Mouse (Mus musculus) ES-Bruce4 (cell line): Measurements from ENCODE around the gene Prkd2. TPM values are rescaled to one million over a fixed set of nuclear protein-coding genes. Genes with fewer than 3 reads are reported as not detected.

Experiments used
- H3K27ac ChIP-seq: 2 replicates; pipeline ENCODE4 v1.5.1; 2012; ENCODE audit warnings: low read length, inconsistent platforms; ENCODE audit not compliant: insufficient read depth
- H3K27me3 ChIP-seq: 2 replicates; pipeline ENCODE4 v1.6.1; 2012; ENCODE audit warnings: mild to moderate bottlenecking, low read length, inconsistent platforms; ENCODE audit not compliant: control insufficient read depth, poor library complexity, insufficient read depth, severe bottlenecking
- H3K36me3 ChIP-seq: 2 replicates; pipeline ENCODE4 v1.6.1; 2012; ENCODE audit warnings: inconsistent platforms, mild to moderate bottlenecking, low read length, moderate library complexity; ENCODE audit not compliant: control insufficient read depth, poor library complexity, insufficient read depth, severe bottlenecking
- H3K4me1 ChIP-seq: one replicate; pipeline ENCODE4 v1.8.1; 2011; ENCODE audit warnings: low read length; ENCODE audit not compliant: control insufficient read depth, insufficient read depth
- H3K4me3 ChIP-seq: 2 replicates; pipeline ENCODE4 v1.5.1; 2011; ENCODE audit warnings: low read depth, mild to moderate bottlenecking, low read length
- H3K9ac ChIP-seq: 2 replicates; pipeline ENCODE4 v1.6.1; 2012; ENCODE audit warnings: low read depth, mild to moderate bottlenecking, inconsistent platforms; ENCODE audit not compliant: poor library complexity, severe bottlenecking
- H3K9me3 ChIP-seq: replicated peaks from 2 replicates; pipeline ENCODE4 v1.6.1; 2012; ENCODE audit warnings: mild to moderate bottlenecking, low read length, inconsistent platforms; ENCODE audit not compliant: control insufficient read depth, poor library complexity, insufficient read depth, severe bottlenecking
- CTCF ChIP-seq: IDR thresholded peaks from one replicate; pipeline ENCODE4 v1.8.1; 2011; ENCODE audit warnings: low read depth, low read length
- EP300 ChIP-seq: IDR thresholded peaks from 2 replicates; pipeline ENCODE4 v1.6.1; 2011; ENCODE audit warnings: low read depth, low read length; ENCODE audit not compliant: insufficient read depth
- POLR2A ChIP-seq: IDR thresholded peaks from one replicate; pipeline ENCODE4 v1.8.1; 2011; ENCODE audit warnings: low read length; ENCODE audit not compliant: insufficient read depth
- polyA plus RNA-seq: library from polyadenylated mRNA; stranded (reverse); fragments of >200 nt; gene quantifications from 2 replicates; pipeline ENCODE4 v1.2.4, GENCODE M21; 2011; ENCODE audit warnings: low read depth; ENCODE audit not compliant: missing spikeins, insufficient read depth, insufficient read length

Prkd2 gene
- 18.4 and 18.5 TPM in 2 replicates for polyA plus RNA-seq

DNA sequence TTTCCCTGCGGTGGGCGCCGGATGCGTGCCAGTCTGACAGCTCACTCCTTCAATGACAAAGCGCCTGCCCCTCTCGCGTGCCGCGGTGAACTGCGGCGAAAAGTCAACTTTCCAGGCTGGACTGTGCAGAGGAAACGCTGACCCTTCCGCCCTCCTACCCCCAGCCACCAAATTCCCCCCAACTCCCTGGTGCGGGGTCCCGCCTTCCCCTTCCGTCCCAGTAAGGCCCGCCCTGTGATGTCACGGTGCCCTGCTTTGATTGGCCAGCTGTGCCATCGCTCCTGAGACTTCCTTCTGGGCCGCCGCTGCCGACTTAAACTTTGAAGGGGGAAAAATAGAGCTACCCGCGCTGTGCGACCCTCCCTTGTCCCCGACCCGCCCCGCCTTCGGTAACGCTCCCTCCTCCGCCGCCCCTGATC lies at the start of gene Prkd2:
TSS of gene Prkd2 (plus strand) at position 258 of the 419 bp plus-strand sequence.
- TF ChIP-seq POLR2A: peak; percentile 28
- no peak for TF ChIP-seq EP300
- TF ChIP-seq CTCF: no peak
- H3K27me3 ChIP-seq: no peaks in the 10 kb centered on the region
- no peaks in the 10 kb centered on the region for H3K9me3 ChIP-seq
- H3K4me3 ChIP-seq: peak within 1 kb of the TSS; percentile 71
- peak within 1 kb of the TSS; percentile 51 for H3K9ac ChIP-seq
- peaks cover 2% of the 10 kb centered on the region for H3K4me1 ChIP-seq
- H3K36me3 ChIP-seq: peaks cover 8% of the 10 kb centered on the region
- H3K27ac ChIP-seq: no peak within 1 kb of the TSS

DNA sequence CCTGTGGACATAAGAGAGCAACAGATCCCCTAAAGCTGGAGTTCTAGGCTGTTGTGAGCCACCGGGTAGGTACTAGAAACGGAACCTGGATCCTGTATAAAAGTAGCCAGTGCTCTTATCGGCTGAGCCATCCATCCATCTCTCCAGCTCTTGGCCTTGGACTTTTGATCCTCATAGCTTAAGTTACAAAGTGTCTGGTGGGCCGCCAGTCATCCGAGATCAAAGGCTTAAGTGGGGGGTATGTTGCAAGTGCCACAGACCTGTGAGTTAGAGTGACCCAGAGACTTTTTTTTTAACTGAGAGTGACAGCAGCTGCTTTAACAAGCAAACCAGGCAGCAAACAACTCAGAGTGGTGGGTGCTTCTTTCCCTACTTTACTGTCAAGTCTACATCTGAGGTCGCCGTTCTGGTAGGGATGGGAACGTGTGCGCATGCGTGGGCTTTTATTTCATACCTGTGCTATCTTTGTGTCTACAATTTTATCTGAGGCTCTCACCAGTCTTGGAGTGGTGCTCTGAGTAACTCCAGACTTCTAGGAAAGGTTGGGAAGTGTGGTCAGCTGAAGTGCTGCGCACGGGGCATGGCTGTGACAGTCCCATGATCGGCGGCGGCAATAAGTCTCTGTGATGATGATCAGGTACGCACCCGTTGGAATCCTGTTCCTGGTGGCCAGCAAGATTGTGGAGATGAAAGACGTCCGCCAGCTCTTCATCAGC lies 49.5 kb upstream of the Prkd2 start:
- H3K36me3 ChIP-seq: peaks cover 69% of the 10 kb centered on the region

DNA sequence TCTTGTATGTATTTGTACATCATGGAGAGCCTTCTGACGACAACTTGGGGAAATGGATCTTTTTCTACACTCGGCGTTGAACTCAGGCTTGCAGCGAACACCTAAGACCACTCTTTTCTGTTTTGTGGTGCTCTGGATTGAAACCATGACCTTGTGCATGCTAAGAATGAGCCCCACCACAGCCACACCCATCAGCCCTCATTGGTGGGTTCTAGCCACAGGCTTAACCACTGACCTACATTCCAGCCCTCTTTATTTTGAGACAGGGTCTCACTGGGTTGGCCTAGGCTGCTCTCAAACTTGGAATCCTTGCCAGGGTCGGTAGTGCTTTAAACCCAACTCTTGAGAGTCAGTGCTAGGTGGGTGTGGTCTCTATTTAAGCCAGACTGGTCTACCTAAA lies 47.8 kb upstream of the Prkd2 start:
- H3K9me3 ChIP-seq: no peaks in the 10 kb centered on the region
- peaks cover 60% of the 10 kb centered on the region for H3K36me3 ChIP-seq
- no peak overlapping the region for H3K4me3 ChIP-seq
- H3K27ac ChIP-seq: no peak overlapping the region
- H3K4me1 ChIP-seq: no peaks in the 10 kb centered on the region
- no peaks in the 10 kb centered on the region for H3K27me3 ChIP-seq
- no peak overlapping the region for H3K9ac ChIP-seq
- no peak for TF ChIP-seq POLR2A
- no peak for TF ChIP-seq CTCF
- TF ChIP-seq EP300: no peak

More for the DNA sequence above, 49.5 kb upstream of the Prkd2 start:
- Histone ChIP-seq H3K27ac (no peak overlapping the region), H3K4me3 (no peak overlapping the region), H3K4me1 (no peaks in the 10 kb centered on the region), H3K27me3 (no peaks in the 10 kb centered on the region), H3K9me3 (no peaks in the 10 kb centered on the region), H3K9ac (no peak overlapping the region)
- TF ChIP-seq POLR2A (no peak), EP300 (no peak), CTCF (no peak)

DNA sequence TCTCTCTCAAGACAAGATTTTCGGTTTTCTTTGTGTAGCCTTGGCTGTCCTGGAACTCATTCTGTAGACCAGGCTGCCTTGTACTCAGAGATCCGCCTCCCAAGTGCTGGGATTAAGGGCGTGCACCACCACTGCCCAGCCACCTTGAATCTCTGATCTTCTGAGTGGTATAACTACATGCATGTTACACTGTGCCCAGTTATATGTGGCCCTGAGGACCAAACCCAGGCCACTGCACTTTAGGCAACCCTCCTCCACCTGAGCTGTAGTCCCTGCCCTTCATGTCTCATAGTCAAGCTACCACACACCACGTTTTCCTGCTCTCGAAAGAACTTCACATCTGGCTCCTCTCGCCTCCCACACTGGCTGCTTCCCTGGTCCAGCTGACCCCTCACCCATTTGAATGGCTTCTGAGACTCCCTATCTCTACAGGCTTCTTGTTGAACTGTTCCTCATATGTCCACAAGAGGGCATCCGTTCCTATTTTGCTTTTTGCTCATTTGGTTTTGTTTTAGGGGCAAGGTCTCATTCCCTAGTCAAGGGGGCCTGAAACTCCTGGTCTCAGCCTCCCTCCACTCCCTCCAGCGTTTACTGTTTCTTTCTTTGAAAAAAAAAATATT lies 38.2 kb upstream of the Prkd2 start:
- H3K9me3 ChIP-seq: no peaks in the 10 kb centered on the region

DNA sequence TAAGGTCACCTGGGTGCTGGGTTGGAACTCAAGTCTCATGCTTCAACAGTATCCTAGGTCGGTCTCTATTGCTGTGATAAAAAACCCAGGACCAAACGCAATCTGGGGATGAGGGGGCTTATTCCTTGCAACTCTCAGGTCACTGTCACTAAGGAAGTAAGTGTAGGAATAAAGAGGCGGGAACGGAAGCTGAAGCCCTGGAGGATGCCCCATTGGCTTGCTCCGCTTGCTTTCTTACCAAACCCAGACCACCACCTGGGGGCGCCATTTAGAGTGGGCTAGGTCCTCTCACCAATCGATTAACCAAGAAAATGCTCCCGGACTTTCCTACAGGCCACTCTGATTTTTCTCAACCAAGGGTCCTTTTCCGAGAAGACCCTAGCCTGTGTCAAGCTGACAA lies 34.8 kb upstream of the Prkd2 start:
- Histone ChIP-seq H3K4me3 (no peak overlapping the region), H3K9ac (no peak overlapping the region), H3K4me1 (no peaks in the 10 kb centered on the region), H3K9me3 (no peaks in the 10 kb centered on the region), H3K36me3 (no peaks in the 10 kb centered on the region), H3K27ac (no peak overlapping the region), H3K27me3 (no peaks in the 10 kb centered on the region)
- TF ChIP-seq CTCF (peak; percentile 69), EP300 (no peak)

More for the DNA sequence above, 38.2 kb upstream of the Prkd2 start:
- no peak for TF ChIP-seq EP300
- peak; percentile 17 for TF ChIP-seq CTCF
- Histone ChIP-seq H3K9ac (no peak overlapping the region), H3K36me3 (no peaks in the 10 kb centered on the region), H3K27ac (no peak overlapping the region), H3K27me3 (no peaks in the 10 kb centered on the region), H3K4me3 (no peak overlapping the region), H3K4me1 (no peaks in the 10 kb centered on the region)

DNA sequence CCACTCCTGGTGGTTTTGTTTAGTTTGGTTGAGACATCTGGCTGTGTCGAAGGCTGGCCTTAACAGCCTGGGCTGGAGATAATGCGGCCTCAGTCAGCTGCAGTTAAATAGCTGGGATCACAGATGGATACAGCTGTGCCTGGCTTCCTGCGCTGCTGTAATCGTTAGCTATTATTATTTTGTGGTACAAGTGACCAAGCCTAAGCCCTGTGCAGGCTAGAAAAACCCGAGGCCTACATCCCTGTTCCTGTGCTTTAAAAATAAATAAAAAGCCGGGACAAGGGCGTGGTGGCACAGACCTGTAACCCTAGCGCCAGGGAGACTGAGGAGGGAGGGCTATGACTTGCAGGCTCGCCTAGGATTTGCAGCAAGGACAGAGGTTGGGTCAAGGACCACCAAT lies 34.1 kb upstream of the Prkd2 start:
- Histone ChIP-seq H3K27ac (no peak overlapping the region), H3K9ac (no peak overlapping the region), H3K36me3 (no peaks in the 10 kb centered on the region), H3K4me3 (no peak overlapping the region), H3K4me1 (no peaks in the 10 kb centered on the region), H3K9me3 (no peaks in the 10 kb centered on the region), H3K27me3 (no peaks in the 10 kb centered on the region)
- TF ChIP-seq POLR2A: no peak
- no peak for TF ChIP-seq CTCF
- TF ChIP-seq EP300: no peak
